Mouse (Mus musculus) retina, embryonic 14.5 days (tissue): ENCODE measurements around the gene Hyal5.

Experiments used
- DNase-seq: peaks from one replicate; pipeline ENCODE4 v3.0.0-alpha.2; 2015; ENCODE audit warnings: low spot score

The Hyal5 gene

DNA sequence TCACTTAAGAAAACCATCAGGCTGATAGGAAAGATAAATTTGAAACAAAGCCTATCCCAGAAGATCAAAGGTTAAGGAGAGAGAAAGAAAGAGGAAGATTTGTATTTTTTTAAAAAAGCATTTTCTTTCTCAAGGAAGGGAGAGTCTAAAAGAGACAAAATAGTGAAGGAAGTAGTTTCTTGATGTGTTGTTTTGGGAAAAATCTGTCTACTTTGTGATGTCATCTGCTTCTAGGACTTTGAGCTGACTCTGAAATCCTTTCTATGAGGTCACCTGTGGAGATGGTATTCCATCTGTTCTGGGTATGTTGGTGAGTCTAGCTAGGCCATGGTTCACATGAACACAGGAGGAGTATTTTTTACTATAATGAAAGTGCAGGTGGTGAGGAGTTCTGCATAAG is at the start of gene Hyal5:
Gene Hyal5, plus strand, starts transcription at position 301 of the 400 bp plus-strand sequence.
- DNase-seq = no peak

DNA sequence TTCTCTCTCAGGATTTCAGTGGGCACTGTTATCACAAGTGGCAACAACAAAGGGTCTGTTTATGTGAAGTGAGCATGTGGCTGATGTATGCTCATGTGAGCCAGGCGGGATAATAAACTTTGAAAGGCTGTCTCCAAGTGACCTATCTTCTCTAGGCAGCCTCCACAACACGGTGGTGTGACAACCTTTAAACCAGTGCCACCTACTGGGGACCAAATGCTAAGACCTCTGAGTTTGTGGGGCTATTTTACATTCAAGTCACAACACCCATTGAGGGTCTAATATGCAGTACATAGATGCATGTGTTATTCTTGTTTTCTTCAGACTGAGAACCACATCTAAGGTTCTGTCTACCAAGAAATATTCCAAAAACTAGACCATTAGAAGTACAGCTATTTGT is 35.7 kb upstream of the Hyal5 start:
- DNase-seq = peak; percentile 4

- peak; percentile 51 for DNase-seq
These were observed 2.5 kb downstream of the Hyal5 start for GRCm38 (mm10) chr6:24860320-24860719.

DNA sequence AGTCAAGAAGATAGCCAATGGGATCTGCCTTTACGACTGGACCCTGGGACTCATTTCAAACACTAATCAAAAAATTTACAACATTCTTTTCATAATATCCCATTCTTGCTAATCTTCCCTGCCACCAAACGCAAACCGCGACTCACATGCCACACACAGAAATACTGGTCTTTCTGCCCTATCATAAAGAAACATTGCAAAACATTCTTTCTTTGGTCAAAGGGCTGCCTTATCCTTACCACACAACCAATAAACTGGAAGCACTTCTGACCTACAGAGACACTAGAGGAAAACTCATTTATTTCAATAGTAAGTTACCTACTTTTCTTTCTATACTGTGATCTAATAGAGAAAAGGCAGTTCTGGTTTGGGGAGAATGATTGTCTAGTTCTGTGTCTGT is 5.9 kb downstream of the Hyal5 start:
- no peak for DNase-seq

GRCm38 (mm10) chr6:24894146-24894873 is 36.5 kb downstream of the Hyal5 start:
- DNase-seq = peak; percentile 38

DNA sequence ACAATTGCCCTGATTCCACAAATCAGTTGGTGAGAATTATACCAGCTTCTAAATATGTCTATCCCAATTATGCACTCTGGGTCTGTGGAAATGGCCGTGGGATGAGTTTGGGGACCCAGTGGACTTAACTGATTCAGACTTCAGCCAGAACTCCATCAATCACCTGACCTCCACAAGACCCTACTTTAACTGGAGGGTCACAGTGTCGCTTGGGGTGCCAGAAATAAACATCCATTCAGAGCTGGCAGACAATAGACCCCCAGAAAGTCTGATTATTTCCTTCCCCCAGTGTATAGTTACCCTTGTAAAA is 37.0 kb downstream of the Hyal5 start:
- DNase-seq = no peak

DNA sequence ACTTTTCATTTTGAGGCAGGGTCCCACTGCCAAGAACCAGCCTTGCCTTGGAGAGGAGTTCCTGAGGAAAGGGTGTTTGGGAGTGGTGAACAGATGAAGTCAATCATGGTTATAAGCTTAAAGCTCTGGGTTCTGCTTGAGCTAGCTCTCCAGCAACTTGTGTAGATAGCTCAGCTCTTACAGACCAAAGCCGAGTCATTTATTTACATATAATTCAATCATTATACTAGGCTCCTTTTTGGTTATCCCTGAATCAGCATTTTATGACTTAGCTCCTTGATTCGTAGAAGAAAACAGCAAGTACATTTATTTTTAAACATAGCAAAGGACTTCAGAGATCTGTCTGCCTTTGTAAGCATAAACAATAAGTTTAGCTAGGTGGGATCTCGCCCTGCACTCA is 47.3 kb downstream of the Hyal5 start:
- no peak for DNase-seq

- no peak for DNase-seq
These were observed 50.0 kb downstream of the Hyal5 start for GRCm38 (mm10) chr6:24907824-24908223.

- no peak for DNase-seq
These were observed 52.4 kb downstream of the Hyal5 start for GRCm38 (mm10) chr6:24910016-24910727.

DNA sequence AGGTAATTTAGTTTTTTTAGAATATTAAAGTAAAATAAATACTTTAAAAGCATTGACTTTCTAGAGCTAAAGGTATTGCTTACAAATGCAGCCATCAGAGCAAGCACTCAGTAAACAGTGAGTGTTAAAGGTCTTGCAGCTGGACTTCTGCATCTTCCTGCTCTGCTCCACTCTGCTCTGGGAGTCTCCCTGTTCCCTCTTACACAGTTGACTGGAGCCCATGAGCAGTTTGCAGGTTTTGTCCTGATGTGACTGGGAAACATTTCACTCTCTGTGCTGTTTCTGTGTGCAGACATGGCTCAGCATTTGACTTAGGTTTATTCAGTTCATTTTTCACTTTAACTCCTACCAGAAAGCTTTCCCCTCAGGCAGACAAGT is 52.9 kb downstream of the Hyal5 start:
- no peak for DNase-seq

- DNase-seq = no peak
These were observed 55.8 kb downstream of the Hyal5 start for GRCm38 (mm10) chr6:24913591-24913990.

DNA sequence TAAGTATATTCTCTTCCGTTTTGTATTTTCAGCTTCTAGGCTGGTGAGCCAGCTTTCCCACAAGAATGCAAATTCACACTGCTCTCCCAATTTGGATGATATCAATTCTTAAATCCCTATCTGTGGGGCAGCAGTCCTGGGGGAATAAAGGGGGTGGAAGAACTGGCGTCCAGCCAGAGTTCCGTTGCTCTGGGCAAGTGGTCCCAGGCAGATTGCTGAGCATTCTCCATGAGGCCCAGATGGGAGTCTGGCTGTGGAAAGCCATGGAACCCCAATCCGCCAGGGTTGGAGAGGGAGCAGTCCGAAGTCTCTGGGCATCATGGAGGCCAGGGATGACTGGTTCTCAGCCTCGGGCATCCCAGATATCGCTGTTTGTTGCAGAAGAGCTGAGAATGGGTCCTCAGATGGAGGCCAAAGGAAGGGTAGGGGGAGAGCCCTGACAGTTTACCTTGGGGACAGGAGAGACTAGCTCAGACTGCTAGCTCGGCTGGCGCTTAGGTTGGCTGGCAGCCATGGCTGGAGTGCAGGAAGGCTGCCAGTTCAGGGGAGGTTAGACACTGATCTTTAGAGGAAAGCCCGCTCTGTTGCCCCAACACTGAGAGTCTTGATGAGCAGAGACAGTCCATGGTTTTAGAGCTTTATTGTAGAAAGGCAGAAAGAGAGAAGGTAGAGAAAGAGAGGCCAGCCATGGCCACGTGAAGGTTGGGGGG is 67.4 kb downstream of the Hyal5 start:
- DNase-seq = no peak
